Mouse (Mus musculus): ENCODE results near the gene Ugt1a2. TPM values are rescaled to one million over a fixed set of nuclear protein-coding genes. Genes with fewer than 3 reads are reported as not detected.
"Not testable (repeated sequence)": the region's sequence is repeated elsewhere in the genome, so short reads cannot be mapped to it uniquely, and the experiment has no call there.

Ugt1a2 gene
- total RNA-seq, 2 experiments from 2014 or later: not detected

DNA sequence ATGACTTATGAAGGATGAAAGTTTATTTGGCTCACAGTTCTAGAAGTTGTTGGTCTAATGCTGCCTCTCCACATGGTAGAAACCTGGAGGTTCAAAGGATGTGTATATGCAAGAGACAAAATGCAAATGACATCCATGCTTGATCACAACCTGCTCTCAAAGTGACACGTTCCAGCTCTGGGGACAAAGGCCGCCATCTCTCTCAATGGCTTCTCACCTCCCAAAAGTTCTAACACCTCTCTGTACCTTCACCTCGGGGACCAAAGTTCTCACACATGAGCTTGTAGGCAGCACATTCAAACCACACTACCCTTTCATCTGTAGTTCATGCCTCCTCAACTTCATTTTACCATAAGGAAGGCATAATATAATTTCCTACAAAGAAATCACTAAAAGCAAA lies 17.2 kb downstream of the Ugt1a2 start:
- DNase-seq (ENCODE audit: low spot score in 2 of 2): no peak

DNA sequence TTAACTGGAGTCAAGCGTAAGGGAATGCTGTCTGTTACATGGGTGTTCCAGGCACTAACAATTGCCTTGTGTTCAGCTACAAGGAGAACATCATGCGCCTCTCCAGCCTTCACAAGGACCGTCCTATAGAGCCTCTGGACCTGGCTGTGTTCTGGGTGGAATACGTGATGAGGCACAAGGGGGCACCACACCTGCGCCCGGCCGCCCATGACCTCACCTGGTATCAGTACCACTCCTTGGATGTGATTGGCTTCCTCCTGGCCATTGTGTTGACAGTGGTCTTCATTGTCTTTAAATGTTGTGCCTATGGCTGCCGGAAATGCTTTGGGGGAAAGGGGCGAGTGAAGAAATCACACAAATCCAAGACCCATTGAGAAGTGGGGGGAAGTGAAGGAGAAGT lies 17.6 kb downstream of the Ugt1a2 start:
- DNase-seq (ENCODE audit: low spot score in 2 of 2): peak in 1 of 2 experiments; percentile 15

DNA sequence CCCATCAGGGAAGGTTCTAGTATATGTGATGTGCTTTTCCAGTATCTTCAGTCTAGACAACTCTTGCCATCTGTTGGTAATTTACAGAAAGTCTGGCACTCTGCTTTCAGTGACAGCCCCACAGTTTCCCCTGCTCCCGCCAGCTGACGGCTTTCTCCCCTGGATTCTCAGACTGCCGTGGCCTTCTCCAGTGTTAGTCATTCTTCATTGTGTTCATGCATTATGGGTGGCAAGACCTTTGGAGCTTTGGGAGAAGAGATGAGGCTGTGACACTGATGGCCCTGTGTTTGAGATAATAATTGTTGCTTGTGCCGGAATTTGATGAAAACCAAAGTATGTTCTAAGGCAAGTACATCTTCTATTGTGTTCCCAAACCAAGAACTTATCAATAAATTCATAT lies 18.2 kb downstream of the Ugt1a2 start:
- no peak for DNase-seq (ENCODE audit: low spot score in 2 of 2)

DNA sequence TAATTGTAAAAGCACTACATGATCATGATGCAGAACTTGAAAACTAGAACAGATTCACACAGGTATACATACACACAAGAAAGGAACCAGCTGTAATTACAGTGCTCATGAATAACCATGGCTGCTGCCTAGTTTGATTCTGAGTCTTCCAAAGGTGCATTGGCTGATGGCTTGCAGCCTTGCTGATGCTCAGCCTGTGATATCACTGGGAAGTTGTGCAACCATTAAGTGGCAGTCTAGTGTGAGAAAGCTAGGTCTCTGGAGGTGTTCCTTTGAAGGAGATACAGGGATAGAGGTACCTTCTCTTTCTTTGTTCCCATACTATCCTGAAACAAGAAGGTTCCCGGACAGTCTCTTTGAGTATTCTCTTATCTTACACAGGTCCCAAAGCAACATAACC lies 18.7 kb downstream of the Ugt1a2 start:
- no peak for DNase-seq (ENCODE audit: low spot score in 2 of 2)

DNA sequence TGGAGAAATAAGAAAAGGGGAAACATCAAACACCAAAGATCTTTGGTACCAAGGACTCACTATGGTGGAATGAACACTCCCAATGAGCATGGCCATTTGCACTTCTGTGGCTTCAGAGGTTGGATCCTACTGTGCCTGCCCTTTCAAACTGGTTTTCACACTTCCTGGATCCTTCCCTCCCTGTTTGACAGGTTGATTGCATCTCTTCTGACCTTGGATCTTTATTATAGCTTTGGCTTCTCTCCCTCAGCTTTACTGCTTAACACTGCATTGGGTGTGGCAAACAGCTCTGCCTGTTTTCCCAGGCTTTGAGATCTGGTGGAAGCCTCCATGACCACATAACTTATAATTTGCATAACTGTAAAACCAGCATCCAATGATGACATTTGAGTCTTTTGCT lies 19.9 kb downstream of the Ugt1a2 start:
- DNase-seq (ENCODE audit: low spot score in 2 of 2): no peak

DNA sequence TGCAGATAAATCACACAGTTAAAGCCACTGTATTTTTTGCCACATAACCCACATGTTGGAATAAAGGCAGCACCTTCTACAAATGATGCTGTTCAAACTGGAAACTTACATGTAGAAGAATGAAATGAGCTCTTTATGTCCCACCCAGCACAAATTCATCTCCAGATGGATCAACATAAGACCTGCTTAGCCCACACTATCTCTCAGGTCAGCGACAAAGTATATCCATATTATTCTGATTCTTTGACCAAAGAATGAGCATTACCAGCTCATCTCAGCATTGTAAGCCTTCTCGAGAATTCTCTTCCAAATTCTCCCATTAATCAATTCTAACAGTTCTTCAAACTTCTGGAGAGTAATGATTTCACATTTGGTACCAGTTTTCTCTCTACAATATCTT lies 21.8 kb downstream of the Ugt1a2 start:
- DNase-seq (ENCODE audit: low spot score in 2 of 2): no peak

DNA sequence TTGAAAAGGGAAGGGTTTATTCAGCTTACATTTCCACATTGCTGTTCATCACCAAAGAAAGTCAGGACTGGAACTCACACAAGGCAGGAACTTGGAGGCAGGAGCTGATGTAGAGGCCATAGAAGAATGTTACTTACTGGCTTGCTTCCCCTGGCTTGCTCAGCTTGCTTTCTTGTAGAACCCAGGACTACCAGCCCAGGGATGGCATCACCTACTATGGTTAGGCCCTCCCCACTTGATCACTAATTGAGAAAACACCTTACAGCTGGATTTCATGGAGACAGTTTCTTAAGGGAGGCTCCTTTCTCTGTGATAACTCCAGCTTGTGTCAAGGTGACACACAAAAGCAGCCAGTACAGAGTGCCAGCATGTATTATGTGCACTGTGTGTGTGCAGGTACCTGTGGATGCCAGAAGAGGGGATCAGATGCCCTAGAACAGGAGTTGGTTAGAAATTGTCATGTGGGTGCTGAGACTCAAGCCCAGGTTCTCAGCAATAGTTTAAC lies 22.7 kb downstream of the Ugt1a2 start:
- DNase-seq (ENCODE audit: low spot score in 2 of 2): not testable (repeated sequence)

DNA sequence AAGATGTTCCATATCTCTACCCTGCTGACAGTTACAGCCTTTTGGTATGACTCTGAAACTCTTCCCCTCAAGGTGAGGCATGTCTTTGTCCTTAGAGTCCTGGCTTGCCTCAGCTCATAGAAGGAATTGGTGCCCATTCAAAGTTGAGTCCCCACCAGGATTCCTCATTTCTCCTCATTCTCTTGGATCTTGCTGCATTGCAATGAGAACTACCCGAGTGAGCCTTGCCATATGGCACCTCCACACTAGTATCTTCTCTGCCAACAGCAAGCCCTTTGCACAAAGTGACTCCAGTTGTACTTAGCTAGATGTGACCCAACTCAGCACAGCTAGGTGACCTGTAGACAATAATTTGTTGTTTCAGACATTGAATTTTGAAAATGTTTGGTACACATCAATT lies 23.2 kb downstream of the Ugt1a2 start:
- DNase-seq (ENCODE audit: low spot score in 2 of 2): peak in 1 of 2 experiments; percentile 13

DNA sequence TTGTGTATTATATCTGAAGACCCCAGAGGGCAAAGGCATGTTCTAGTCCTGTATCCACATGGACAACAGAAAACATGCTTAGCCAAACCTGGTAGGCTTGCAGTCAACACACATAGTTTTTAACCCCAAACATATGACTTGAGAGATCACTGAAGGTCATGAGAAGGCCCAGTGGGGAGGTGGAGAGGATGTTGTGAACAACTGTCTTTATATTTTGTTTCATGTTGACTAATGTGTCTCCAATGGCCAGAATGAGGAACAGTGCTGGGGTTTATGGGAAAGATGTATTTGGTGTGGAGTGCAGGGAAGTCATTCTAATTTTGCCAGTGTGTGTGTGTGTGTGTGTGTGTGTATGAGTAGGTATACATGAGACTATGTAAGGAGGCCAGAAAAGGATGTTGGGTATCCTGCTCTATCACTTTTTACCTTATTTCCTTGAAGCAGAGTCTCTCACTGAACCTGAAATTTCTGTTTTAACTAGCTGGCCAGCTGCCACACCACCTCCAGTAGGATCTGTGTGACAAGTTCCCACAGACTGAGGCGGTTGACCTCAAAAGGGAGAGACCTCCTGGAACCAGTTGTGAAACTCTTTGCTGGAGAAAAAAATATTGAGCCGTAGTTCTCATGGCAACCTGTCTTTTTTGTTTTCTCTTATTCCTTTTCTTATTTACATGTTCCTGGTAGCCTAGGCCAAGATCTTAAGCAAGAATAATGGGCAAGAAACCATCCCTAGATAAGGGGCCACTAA lies 23.8 kb downstream of the Ugt1a2 start:
- peak in 1 of 2 experiments; percentile 8 for DNase-seq (ENCODE audit: low spot score in 2 of 2)

DNA sequence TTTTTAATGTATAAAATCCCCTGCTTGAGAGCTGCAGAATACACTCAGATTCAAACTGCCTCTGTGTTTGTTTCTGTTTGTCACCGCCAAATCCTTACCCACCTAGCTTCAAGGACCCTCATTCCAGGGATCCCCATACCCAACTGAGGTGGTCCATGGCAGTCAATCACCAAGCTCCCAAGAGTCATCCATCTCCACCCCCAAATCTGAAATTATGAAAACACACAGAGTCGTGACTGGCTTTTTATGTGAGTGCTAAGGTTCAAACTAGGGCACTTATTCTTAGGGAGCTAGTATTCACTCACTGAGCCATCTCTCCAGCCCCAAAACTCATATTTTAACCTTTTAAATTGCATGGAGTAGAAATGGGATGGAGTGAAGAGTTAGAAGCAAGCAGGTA lies 24.9 kb downstream of the Ugt1a2 start:
- DNase-seq (ENCODE audit: low spot score in 2 of 2): not testable (repeated sequence)

DNA sequence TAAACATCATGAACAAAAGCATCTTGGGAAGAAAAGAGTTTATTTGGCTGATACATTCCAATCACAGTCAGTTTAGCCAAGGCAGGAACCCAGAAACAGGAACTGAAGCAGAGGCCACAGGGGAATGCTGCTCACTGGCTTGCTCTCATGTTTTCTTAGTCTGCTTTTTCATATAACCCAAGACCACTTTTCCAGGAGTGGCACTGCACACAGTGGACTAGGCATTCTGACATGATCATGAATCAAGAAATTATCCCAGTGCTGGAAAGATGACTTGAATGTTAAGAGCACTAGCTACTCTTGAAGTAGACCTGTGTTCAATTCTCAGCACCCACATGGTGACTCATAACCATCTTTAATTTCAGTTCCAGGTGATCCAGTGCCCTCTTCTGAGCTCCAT lies 25.3 kb downstream of the Ugt1a2 start:
- DNase-seq (ENCODE audit: low spot score in 2 of 2): no peak

DNA sequence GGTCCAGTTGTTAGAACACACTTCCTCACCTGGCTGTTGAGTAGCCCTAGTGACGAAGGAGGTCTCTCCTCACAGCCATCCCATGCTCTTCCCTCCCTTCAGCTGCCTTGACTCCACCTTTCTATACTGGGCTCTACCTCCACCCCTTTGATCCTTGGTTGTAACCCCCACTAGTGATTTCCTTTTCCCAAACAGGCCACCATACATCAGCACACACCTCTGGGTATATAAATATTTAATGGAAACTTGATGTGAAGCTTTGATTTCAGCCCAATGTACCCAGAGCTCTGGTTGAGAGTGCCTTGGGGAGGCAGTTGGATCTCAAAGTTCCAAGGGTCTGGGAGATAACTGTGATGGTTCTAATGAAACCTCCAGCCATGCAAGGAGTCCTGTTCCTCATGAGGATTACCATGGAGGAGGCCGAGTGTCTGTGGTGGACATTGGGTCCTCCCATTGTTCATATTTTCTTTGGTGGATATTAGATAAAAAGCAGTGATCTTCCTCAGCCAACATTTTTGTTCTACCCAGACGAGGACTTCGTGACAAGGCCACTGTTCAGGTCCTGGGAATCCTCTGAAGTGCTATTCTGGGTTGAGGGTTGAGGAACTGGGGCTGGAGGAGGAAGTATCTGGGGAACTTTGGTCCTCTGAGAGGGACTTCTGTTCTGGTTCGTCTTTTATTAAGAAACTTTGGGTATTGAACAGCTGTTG lies 26.4 kb downstream of the Ugt1a2 start, which contains the start of gene Mroh2a:
Gene Mroh2a (plus strand): TSS at position 317 of the 710 bp plus-strand sequence.
- no peak for DNase-seq (ENCODE audit: low spot score in 2 of 2)

DNA sequence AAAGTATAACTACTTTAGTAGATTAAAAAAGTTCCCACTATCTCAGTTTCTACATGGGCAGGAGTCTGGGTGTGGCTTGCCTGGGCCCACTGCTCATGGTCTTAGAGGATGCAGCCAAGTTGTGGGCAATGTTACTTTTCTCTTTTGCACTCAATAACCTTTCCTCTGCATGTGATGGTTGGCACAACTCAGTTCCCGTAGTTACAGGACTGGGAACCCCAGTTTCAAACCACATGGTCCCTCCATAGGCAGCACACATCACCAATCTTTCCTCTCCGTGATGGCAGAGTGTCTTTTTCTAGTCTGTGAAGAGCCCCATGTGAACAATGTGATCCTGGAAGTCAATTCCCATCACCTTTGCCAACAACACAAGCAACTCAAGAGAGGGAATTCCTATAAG lies 27.1 kb downstream of the Ugt1a2 start:
- no peak for DNase-seq (ENCODE audit: low spot score in 2 of 2)

DNA sequence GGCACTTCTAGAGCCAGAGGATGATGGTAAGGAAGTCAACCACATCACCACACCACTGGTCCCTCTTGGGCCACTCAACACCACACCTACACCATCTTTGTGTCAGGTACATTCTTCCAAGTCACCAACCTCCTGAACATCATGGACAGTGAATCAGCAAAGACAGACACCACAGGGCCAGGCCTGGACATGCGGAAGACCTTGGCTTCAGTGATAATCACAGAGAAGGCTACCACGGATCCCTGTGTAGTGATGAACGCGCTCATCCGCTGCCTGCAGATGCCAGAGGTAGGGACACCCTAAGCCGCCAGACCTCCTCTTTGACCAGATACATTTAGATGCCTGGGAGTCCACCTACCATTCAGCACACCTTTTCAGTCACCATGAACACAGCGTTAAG lies 27.7 kb downstream of the Ugt1a2 start:
- no peak for DNase-seq (ENCODE audit: low spot score in 2 of 2)

DNA sequence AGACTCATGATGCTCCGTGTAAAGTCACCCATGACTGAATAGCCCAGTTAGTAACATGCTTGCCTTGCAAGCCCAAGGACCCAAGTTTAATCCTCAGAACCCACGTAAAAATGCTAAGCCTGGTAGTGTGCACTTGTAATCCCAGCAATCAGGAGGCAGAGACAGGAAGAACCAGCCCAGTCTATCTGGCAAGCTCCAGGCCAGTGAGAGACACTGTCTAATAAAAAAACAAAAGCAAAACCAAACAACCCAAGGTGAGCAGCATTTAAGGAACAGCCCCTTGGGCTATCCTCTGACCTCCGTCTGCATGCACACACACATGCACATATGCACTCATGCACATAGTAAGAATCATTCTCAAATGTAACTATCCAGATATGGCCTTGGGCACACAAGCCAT lies 29.2 kb downstream of the Ugt1a2 start:
- no peak for DNase-seq (ENCODE audit: low spot score in 2 of 2)

DNA sequence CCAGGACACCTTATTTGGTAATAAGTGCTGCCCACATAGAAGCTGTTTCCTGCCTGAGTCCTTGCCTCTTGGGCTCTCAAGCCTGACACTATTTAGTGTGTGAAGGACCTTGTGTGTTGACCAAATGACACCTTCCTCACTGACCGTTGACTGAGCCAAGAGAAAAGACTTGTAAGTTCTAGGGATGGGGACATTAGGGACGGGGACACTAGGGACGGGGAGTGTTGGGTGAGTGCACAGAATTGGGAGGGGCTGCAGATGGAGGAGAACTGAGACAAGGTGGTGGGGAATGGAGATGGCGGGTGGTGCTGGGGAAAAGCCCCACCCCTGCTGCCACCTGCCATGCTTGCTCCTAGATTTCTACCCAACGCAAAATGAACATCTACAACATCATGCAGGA lies 29.6 kb downstream of the Ugt1a2 start:
- no peak for DNase-seq (ENCODE audit: low spot score in 2 of 2)

DNA sequence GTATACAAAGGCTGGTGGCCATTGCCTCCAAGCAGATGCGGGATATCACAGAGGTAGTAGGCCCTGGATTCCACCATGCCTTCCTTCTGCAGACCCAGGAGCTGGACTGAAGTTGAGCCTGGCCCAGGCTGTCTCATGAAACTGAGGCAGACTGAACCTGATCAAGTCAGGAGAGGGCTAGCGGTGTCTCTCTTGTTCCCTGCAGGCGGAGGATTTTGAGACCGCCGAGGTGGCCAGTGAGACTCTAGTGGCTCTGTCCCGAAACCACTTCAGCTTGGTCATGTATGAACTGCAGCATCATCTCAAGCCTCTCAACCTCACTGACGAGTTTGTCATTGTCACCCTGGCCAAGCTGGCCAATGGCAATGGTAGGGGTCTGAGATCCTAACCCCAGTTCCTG lies 30.0 kb downstream of the Ugt1a2 start:
- no peak for DNase-seq (ENCODE audit: low spot score in 2 of 2)

DNA sequence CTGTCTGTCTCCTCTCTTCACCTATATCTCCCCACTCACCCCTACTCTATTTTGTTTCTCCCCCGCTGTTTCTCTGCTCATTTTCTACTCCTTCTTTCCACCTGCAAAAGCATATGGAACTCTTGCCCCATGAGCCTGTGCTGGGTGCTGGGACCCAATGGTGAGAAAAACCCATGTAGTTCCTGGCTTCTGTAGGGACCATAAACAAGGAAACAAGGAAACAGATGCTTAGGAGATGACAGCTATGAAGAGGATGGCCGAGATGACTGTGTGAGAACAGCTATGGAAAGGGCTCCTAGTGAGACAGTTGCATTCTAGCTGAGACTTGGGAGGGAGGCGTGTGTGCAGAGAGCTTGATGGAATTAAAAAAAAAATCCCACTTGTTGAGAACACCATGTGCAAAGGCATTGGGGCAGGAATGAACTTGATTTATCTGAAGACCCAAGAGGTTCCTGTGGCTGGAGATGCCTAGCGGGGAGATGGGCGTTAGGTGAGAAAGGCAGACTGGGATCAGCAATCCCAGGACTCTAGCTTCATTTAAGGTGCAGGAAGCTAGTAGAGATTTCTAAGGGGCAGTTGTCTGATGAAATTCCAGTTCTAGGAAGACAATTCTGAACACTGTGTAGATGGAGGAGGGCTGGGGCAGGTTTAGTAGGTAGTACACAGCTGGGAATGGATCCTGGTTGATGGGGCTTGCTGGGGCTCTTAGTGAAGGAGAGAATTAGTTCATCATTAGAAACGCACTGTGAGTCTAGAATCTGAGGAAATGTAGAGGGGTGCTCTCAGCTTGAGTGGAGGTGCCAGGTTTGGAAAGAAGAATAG lies 30.8 kb downstream of the Ugt1a2 start:
- DNase-seq (ENCODE audit: low spot score in 2 of 2): no peak

DNA sequence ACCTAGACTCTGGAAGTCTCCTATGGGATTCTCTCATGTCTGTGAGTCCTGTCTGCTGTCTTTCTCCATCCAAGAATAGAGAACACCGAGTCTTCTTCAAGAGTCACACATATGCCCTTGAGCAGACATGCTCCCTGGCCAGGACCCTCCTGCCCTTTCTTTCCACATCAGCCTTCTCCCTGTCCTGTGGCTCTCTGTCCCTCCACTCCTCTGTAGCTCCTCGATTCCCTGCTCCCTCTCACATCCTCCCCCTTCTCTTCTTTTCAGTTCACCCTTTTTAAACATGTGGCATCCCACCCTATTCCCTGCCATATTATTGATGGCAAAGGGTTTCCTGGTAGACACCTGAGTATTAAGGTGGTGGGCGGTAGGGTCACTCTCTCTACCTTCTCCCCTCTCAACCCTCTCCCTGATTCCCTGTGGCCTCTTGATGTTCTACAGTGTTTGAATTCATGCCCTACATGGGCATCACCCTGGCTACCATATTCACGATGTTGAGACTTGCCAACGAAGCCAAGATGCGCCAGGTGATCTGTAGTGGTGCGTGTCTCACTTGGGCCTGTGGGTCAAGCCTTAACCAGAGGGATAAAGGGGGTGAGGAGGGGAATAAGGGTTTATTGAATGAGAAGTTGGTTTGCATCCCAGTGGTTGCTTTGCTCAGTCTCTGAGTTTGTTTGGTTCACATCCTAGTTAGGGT lies 31.6 kb downstream of the Ugt1a2 start:
- no peak for DNase-seq (ENCODE audit: low spot score in 2 of 2)

DNA sequence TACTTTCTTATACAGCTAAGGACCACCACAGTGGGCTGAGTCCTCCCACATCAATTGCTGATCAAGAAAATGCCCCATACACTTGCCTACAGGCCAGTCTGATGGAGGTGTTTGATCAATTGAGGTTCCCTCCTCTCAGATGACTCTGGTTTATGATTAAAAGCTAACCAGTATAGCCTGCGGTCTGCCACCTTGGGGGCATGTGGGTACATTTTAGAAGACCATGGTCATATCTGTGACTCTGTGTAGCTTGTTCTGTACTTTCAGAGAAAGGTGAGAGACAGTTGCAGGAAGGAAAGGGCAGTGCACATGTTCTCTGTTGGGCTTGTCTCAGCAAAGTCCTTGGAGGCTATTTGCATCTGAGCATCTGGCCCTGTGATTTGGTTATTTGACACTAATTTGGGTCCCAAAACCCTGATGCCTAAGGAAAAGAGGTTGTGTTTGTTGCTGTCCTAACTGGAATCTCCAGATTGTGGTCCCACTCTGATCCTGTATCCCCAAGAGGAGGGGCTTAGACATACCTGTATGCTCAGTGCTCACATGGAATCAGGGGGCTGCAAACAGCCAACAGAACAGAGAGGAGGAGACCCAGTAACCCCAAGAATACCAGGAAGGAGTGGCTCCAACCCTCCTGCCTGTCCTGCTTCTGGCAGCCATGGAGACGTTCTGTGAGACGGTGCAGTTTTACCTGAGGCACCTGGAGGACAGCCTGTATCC lies 32.4 kb downstream of the Ugt1a2 start:
- no peak for DNase-seq (ENCODE audit: low spot score in 2 of 2)
